In genomic region chr10:60691671-60692390, GRCm38 (mm10) we compare ENCODE assay signal across 13 mouse cellular contexts. TPM values are rescaled to one million over a fixed set of nuclear protein-coding genes. Genes with fewer than 3 reads are reported as not detected.
DNase-seq lines count a peak whose midpoint lies in the region; ATAC-seq and TF ChIP-seq lines count a peak whose summit lies in the region.
"Had no signal": no experiment of that assay in that cellular context is flagged by ENCODE, and none has a peak within 500 bp of the region (broad histone marks: within the 10 kb centered on the region; RNA-seq: fewer than 3 reads in every experiment).

No protein-coding gene starts in this region.

- H3K4me2 ChIP-seq in midbrain, embryonic 14.5 days (ENCODE audit: low read length), result no peak overlapping the region
- no peak overlapping the region for H3K4me2 ChIP-seq in midbrain, embryonic 11.5 days
- H3K4me2 ChIP-seq in forebrain, postnatal 0 days (ENCODE audit: low read depth), result peak overlapping the region; percentile 17; the same call in 1 of the 2 replicates

- intact Hi-C loops in gastrocnemius, postnatal 36 days (cut with DNase I), result no loop called here

- no peaks in the 10 kb centered on the region for H3K36me3 ChIP-seq in midbrain, embryonic 14.5 days (ENCODE audit: control insufficient read depth, insufficient read depth, low read length)
- H3K36me3 ChIP-seq in midbrain, embryonic 11.5 days (ENCODE audit: control insufficient read depth, insufficient read depth, low read length), result no peaks in the 10 kb centered on the region
- H3K36me3 ChIP-seq in forebrain, postnatal 0 days (ENCODE audit: insufficient read depth), result no peaks in the 10 kb centered on the region

- no peaks in the 10 kb centered on the region for H3K9me3 ChIP-seq in midbrain, embryonic 14.5 days (ENCODE audit: control insufficient read depth, low read length)
- no peaks in the 10 kb centered on the region for H3K9me3 ChIP-seq in midbrain, embryonic 11.5 days (ENCODE audit: control insufficient read depth, low read length)
- H3K9me3 ChIP-seq in forebrain, postnatal 0 days (ENCODE audit: low read length), result no peaks in the 10 kb centered on the region

- H3K27ac ChIP-seq in midbrain, embryonic 14.5 days (replicated peaks; ENCODE audit: low read depth, low read length), result peak overlapping the region; percentile 13; the same call in 1 of the 2 replicates
- H3K27ac ChIP-seq in midbrain, embryonic 11.5 days (ENCODE audit: low read depth, low read length), result no peak overlapping the region
- H3K27ac ChIP-seq in forebrain, postnatal 0 days (ENCODE audit: low read depth, low read length), result no peak overlapping the region

- TF ChIP-seq CTCF in forebrain, postnatal 0 days (IDR thresholded peaks at IDR 0.05; ENCODE audit: low read depth), result no peak

- H3K9ac ChIP-seq in midbrain, embryonic 14.5 days (replicated peaks; ENCODE audit: low read length), result no peak overlapping the region
- H3K9ac ChIP-seq in midbrain, embryonic 11.5 days (ENCODE audit: low read length), result no peak overlapping the region
- H3K9ac ChIP-seq in forebrain, postnatal 0 days, result no peak overlapping the region

- peaks cover 18% of the 10 kb centered on the region for H3K27me3 ChIP-seq in midbrain, embryonic 14.5 days (ENCODE audit: control insufficient read depth, insufficient read depth, low read length)
- H3K27me3 ChIP-seq in midbrain, embryonic 11.5 days (ENCODE audit: control insufficient read depth, insufficient read depth, low read length), result peaks cover 21% of the 10 kb centered on the region
- peaks cover 13% of the 10 kb centered on the region for H3K27me3 ChIP-seq in forebrain, postnatal 0 days (ENCODE audit: insufficient read depth, low read length)

- no peaks in the 10 kb centered on the region for H3K4me1 ChIP-seq in midbrain, embryonic 14.5 days (ENCODE audit: control insufficient read depth, insufficient read depth, low read length)
- peaks cover 4% of the 10 kb centered on the region for H3K4me1 ChIP-seq in midbrain, embryonic 11.5 days (ENCODE audit: control insufficient read depth, insufficient read depth, low read length)
- no peaks in the 10 kb centered on the region for H3K4me1 ChIP-seq in forebrain, postnatal 0 days (ENCODE audit: insufficient read depth)

- peak; percentile 57; the same call in 1 of the 2 replicates for ATAC-seq in midbrain, embryonic 14.5 days (ENCODE audit: low FRiP score, low TSS enrichment)
- no peak for ATAC-seq in midbrain, embryonic 11.5 days (ENCODE audit: low FRiP score)
- ATAC-seq in forebrain, postnatal 0 days, result peak; percentile 54
- ATAC-seq in cerebellum, adult (ENCODE audit: insufficient number of reproducible peaks, low FRiP score, low TSS enrichment), result no peak

- no peak overlapping the region for H3K4me3 ChIP-seq in midbrain, embryonic 14.5 days (replicated peaks; ENCODE audit: low read depth, low read length)
- no peak overlapping the region for H3K4me3 ChIP-seq in midbrain, embryonic 11.5 days (ENCODE audit: low read depth, low read length)
- no peak overlapping the region for H3K4me3 ChIP-seq in forebrain, postnatal 0 days (ENCODE audit: low read depth, low read length)
- H3K4me3 ChIP-seq: myocyte had no signal

- peak; percentile 21 to 32 for DNase-seq in frontal cortex, postnatal 10 days (ENCODE audit: low spot score in 2 of 2)
- no peak for DNase-seq in frontal cortex, adult 2 months (ENCODE audit: extremely low spot score in 1 of 2, low spot score in 1 of 2)
- DNase-seq in midbrain, embryonic 14.5 days, result peak; percentile 73
- DNase-seq in midbrain, embryonic 11.5 days (ENCODE audit: low spot score, missing footprints), result no peak
- DNase-seq in forebrain, postnatal 0 days, result peak; percentile 71
- DNase-seq in thymus, postnatal 0 days (ENCODE audit: low spot score), result peak; percentile 95
- DNase-seq in gastrocnemius, postnatal 36 days, result no peak
- DNase-seq: cerebellum, postnatal 36 days; kidney, adult 2 months; right cerebral cortex, postnatal 14 days had no signal

- 75% methylated on average over 20 of the region's 20 CpGs for WGBS in midbrain, embryonic 14.5 days
- WGBS in midbrain, embryonic 11.5 days, result 84% methylated on average over 20 of the region's 20 CpGs
- WGBS in forebrain, postnatal 0 days, result 33% methylated on average over 20 of the region's 20 CpGs

RNA-seq across cellular contexts. Expression of gene Cdh23, which starts 4.5 kb away (rescaled TPM):
- polyA plus RNA-seq in frontal cortex, adult 2 months (2012; rRNA removed), result 4.6 and 5.4 TPM in 2 replicates
- polyA plus RNA-seq in midbrain, embryonic 14.5 days (2014; fragmentation: Nextera tagmentation; extraction: Ambion mirVana), result 4.8 and 5.0 TPM in 2 replicates
- polyA plus RNA-seq in midbrain, embryonic 11.5 days (2014; fragmentation: Nextera tagmentation; extraction: Ambion mirVana), result 0.61 and 0.71 TPM in 2 replicates
- total RNA-seq in forebrain, postnatal 0 days (2014; rRNA removed), result 6.2 and 13.1 TPM in 2 replicates
- 0.58 and 1.9 TPM in 2 replicates for polyA plus RNA-seq in forebrain, postnatal 0 days (2015; fragmentation: Nextera tagmentation; extraction: Ambion mirVana)
- polyA plus RNA-seq in thymus, postnatal 0 days (2015; fragmentation: Nextera tagmentation; extraction: Ambion mirVana), result 2.7 and 3.1 TPM in 2 replicates
- total RNA-seq in gastrocnemius, postnatal 36 days (2021), result 1 to 10 TPM; 1.7 to 2.3 TPM
- total RNA-seq: liver, adult 2 months had no signal
- polyA plus RNA-seq: liver, adult 2 months had no signal

Comparison
In these comparisons a context has a peak if more than half of its experiments do, and no peak if none do; other contexts are left out.
1. DNase-seq: peak in frontal cortex, postnatal 10 days (2 of 2), midbrain, embryonic 14.5 days (single experiment), forebrain, postnatal 0 days (single experiment) and thymus, postnatal 0 days (single experiment); none in frontal cortex, adult 2 months (0 of 2), midbrain, embryonic 11.5 days (single experiment) and gastrocnemius, postnatal 36 days (0 of 2).
2. ATAC-seq: peak in midbrain, embryonic 14.5 days (single experiment) and forebrain, postnatal 0 days (single experiment); none in midbrain, embryonic 11.5 days (single experiment) and cerebellum, adult (single experiment).